Mouse (Mus musculus) limb, embryonic 14.5 days (tissue): ENCODE data around the gene Mex3a. TPM values are rescaled to one million over a fixed set of nuclear protein-coding genes. Genes with fewer than 3 reads are reported as not detected.

ENCODE experiments used
- ATAC-seq: fragments of 200-750 bp; cut with Nextera tagmentation; 2 replicates; pipeline ENCODE4 v1.8.0; 2017; ENCODE audit warnings: low read depth, moderate number of reproducible peaks, moderate TSS enrichment; ENCODE audit not compliant: low FRiP score
- DNase-seq: peaks from one replicate; pipeline ENCODE4 v3.0.0-alpha.2; 2015; ENCODE audit warnings: low spot score
- H3K27ac ChIP-seq: fragments of 300-500 bp; sonication (generic); replicated peaks from 2 replicates; pipeline ENCODE4 v1.5.1; 2014; ENCODE audit warnings: low read depth, mild to moderate bottlenecking, low read length, moderate library complexity, mixed read lengths
- H3K27me3 ChIP-seq: fragments of 300-500 bp; sonication (generic); 2 replicates; pipeline ENCODE4 v1.6.1; 2014; ENCODE audit warnings: low read length, mixed read lengths; ENCODE audit not compliant: control insufficient read depth, insufficient read depth
- H3K36me3 ChIP-seq: fragments of 300-500 bp; sonication (generic); 2 replicates; pipeline ENCODE4 v1.6.1; 2014; ENCODE audit warnings: mild to moderate bottlenecking, low read length, moderate library complexity, mixed read lengths; ENCODE audit not compliant: control insufficient read depth, insufficient read depth
- H3K4me1 ChIP-seq: fragments of 300-500 bp; sonication (generic); 2 replicates; pipeline ENCODE4 v1.6.1; 2014; ENCODE audit warnings: antibody characterized with exemption, low read length, mixed read lengths; ENCODE audit not compliant: control insufficient read depth, insufficient read depth
- H3K4me2 ChIP-seq: fragments of 300-500 bp; sonication (generic); replicated peaks from 2 replicates; pipeline ENCODE4 v1.6.1; 2014; ENCODE audit warnings: low read depth, mild to moderate bottlenecking, low read length, moderate library complexity; ENCODE audit not compliant: severe bottlenecking
- H3K4me3 ChIP-seq: fragments of 300-500 bp; sonication (generic); replicated peaks from 2 replicates; pipeline ENCODE4 v1.5.1; 2014; ENCODE audit warnings: low read length
- H3K9ac ChIP-seq: fragments of 300-500 bp; sonication (generic); 2 replicates; pipeline ENCODE4 v1.6.1; 2014; ENCODE audit warnings: mild to moderate bottlenecking, low read depth, low read length, moderate library complexity; ENCODE audit not compliant: severe bottlenecking
- H3K9me3 ChIP-seq: fragments of 300-500 bp; sonication (generic); 2 replicates; pipeline ENCODE4 v1.6.1; 2016; ENCODE audit warnings: low read length; ENCODE audit not compliant: control insufficient read depth
- POLR2A ChIP-seq: fragments of 200-500 bp; IDR thresholded peaks from 2 replicates; pipeline ENCODE4 v1.8.0; 2012; ENCODE audit warnings: inconsistent platforms, mild to moderate bottlenecking, moderate library complexity, borderline replicate concordance; ENCODE audit not compliant: insufficient read depth, insufficient read length; ENCODE audit errors: extremely low read depth
- WGBS: fragments of 180-500 bp; shearing (Covaris S2); extraction: QIAGEN DNeasy Blood & Tissue Kit; methylation state at CpG from one replicate; pipeline ENCODE4 v1.1.7; 2014; 5-methylcytosine and 5-hydroxymethylcytosine counted together
- polyA plus RNA-seq, 2 experiments: library from polyadenylated mRNA; depleted of rRNA in 1 of 2; stranded (reverse) in 1 of 2; unstranded in 1 of 2; fragments of >200 nt; fragmentation: Nextera tagmentation in 1 of 2; extraction: Ambion mirVana in 1 of 2; gene quantifications; 2 replicates each; pipeline versions ENCODE4 v1.2.1 to v1.2.3; 2012 to 2014

Mex3a gene
- polyA plus RNA-seq, 2 experiments: 26.7 to 49.3 TPM

DNA sequence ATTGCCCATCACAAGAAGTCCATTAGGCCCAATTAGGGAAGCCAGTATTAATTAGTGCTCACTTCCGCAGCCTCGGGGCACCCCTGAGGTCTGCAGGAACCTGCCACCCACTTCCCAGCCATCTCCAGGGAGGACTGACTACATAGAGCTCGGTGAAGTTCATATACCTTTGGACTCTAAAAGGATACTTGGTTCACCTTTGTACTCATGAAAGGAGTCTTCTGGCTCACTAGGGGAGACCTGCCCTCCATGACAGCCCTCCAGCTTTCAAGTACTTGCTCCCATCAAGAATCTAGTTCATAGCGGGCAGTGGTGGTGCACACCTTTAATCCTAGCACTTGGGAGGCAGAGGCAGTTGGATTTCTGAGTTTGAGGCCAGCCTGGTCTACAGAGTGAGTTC, 13.8 kb upstream of the Mex3a start:
- H3K36me3 ChIP-seq: peaks cover 5% of the 10 kb centered on the region; the same call in 1 of the 2 replicates
- ATAC-seq: no peak
- H3K4me3 ChIP-seq: no peak overlapping the region
- H3K27me3 ChIP-seq: no peaks in the 10 kb centered on the region
- H3K4me1 ChIP-seq: peaks cover 15% of the 10 kb centered on the region
- no peak overlapping the region for H3K27ac ChIP-seq
- DNase-seq: no peak
- no peak overlapping the region for H3K4me2 ChIP-seq
- no peak overlapping the region for H3K9ac ChIP-seq
- no peak for TF ChIP-seq POLR2A
- 67% methylated on average over 4 of the region's 4 CpGs for WGBS
- H3K9me3 ChIP-seq: no peaks in the 10 kb centered on the region

DNA sequence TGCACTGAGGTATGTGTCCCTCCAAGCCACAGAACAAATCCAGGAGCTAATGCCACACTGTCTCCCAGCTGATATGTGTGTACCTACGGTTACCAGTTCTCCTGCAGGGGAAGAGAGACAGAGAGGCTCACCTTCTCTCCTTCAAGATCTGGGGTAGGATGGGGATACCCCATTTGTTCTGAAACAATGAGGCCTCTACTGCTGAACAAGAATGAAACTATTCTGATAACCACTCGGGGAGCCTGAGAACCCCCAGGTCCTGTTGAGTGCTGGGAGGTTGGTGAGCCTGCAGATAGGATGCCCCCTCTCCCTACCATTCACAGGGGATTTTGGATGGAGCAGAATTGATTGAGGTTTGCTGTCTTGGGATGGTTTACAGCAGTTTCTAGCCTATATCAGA, 12.1 kb upstream of the Mex3a start:
- Histone ChIP-seq H3K36me3 (peaks cover 18% of the 10 kb centered on the region), H3K9me3 (no peaks in the 10 kb centered on the region), H3K4me1 (no peaks in the 10 kb centered on the region), H3K4me2 (no peak overlapping the region), H3K4me3 (no peak overlapping the region), H3K27me3 (no peaks in the 10 kb centered on the region), H3K9ac (no peak overlapping the region), H3K27ac (no peak overlapping the region)
- TF ChIP-seq POLR2A: no peak
- ATAC-seq: no peak
- no peak for DNase-seq
- 76% methylated on average over 2 of the region's 2 CpGs for WGBS

DNA sequence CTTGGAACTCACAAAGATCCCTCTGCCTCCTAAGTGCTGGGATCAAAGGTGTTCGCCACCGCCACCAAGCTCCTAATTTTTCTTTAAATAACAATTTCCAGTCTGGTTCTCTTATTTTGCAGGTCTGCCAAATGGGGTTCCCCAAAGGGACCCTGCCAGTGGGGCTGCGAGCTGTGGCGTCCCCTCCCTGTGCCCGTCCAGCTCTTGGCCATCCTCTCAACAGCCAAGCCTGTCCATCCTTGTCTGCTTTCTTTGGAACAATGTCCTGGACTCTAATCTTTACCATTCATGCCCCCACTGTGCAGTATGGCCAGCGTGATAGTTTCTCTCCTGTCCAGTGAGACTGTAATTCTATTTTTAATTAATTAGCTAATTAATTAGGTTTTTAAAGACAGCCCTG, 11.0 kb upstream of the Mex3a start:
- Histone ChIP-seq H3K27ac (no peak overlapping the region), H3K36me3 (peaks cover 22% of the 10 kb centered on the region), H3K4me3 (no peak overlapping the region), H3K27me3 (no peaks in the 10 kb centered on the region), H3K9ac (no peak overlapping the region), H3K9me3 (no peaks in the 10 kb centered on the region), H3K4me1 (no peaks in the 10 kb centered on the region), H3K4me2 (no peak overlapping the region)
- TF ChIP-seq POLR2A: no peak
- 85% methylated on average over 6 of the region's 6 CpGs for WGBS
- no peak for ATAC-seq
- no peak for DNase-seq

DNA sequence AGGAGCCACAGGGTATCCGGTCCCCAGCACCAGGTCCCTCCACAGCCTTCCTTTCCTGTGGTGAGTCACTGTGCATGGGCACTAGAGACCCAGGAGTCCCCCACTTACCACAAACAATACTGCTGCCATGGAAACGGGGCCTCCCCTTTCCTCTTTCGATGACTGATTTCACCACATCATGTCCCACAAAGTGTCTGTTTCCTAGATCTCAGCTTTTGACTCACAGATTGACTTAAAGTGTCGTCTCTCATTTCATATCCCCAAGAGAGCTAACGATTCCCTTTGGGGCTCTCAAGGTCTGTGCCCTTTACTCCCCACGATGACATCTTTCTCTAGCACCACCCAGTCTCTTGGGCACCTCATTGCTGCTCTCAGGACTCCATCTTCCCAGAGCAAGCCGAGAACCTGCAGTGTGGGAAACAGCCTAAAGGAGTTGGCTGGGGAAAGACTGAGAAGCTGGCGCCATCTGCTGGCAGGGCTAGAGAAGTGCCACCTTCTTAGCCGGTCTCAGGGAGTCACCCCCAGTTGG, 10.3 kb upstream of the Mex3a start:
- no peaks in the 10 kb centered on the region for H3K9me3 ChIP-seq
- peaks cover 22% of the 10 kb centered on the region for H3K36me3 ChIP-seq
- H3K9ac ChIP-seq: no peak overlapping the region
- peak; percentile 83 for DNase-seq
- TF ChIP-seq POLR2A: no peak
- H3K4me1 ChIP-seq: no peaks in the 10 kb centered on the region
- H3K4me3 ChIP-seq: no peak overlapping the region
- peak; percentile 53; the same call in 1 of the 2 replicates for ATAC-seq
- no peaks in the 10 kb centered on the region for H3K27me3 ChIP-seq
- WGBS: 34% methylated on average over 9 of the region's 9 CpGs
- H3K4me2 ChIP-seq: no peak overlapping the region
- H3K27ac ChIP-seq: 0 out of 2 replicates have a peak overlapping the region, but pooled peaks have one; percentile 39

DNA sequence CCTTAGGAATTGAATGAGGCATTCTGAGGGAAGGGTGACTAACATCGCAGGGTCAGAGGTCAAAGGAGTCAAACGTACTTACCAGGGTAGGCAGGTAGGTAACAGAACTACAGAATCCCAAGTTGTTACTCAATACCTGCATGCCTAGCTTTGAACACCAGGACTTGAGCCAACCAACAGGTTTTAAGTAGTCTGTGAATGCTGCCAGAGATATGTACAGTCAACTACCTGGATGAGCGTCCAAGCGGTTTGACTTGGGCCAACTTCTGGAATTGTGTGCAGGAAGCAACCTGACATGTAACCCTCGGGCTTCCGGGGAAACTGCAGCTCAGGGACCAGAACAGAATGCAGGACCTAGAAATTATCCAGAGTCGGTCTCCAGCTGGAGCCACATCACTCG, 9.2 kb upstream of the Mex3a start:
- WGBS: 89% methylated on average over 8 of the region's 8 CpGs
- no peaks in the 10 kb centered on the region for H3K9me3 ChIP-seq
- H3K9ac ChIP-seq: no peak overlapping the region
- no peak overlapping the region for H3K27ac ChIP-seq
- no peak for TF ChIP-seq POLR2A
- no peak overlapping the region for H3K4me2 ChIP-seq
- DNase-seq (no peak), ATAC-seq (no peak)
- H3K4me1 ChIP-seq: peaks cover 7% of the 10 kb centered on the region; the same call in 1 of the 2 replicates
- H3K4me3 ChIP-seq: no peak overlapping the region
- H3K36me3 ChIP-seq: peaks cover 25% of the 10 kb centered on the region
- no peaks in the 10 kb centered on the region for H3K27me3 ChIP-seq

- H3K27ac ChIP-seq: no peak overlapping the region
- TF ChIP-seq POLR2A: no peak
- DNase-seq: no peak
- WGBS: 90% methylated on average over 5 of the region's 5 CpGs
- no peaks in the 10 kb centered on the region for H3K9me3 ChIP-seq
- peaks cover 26% of the 10 kb centered on the region for H3K36me3 ChIP-seq
- no peak overlapping the region for H3K4me2 ChIP-seq
- ATAC-seq: no peak
- H3K4me1 ChIP-seq: peaks cover 19% of the 10 kb centered on the region
- no peak overlapping the region for H3K9ac ChIP-seq
- no peaks in the 10 kb centered on the region for H3K27me3 ChIP-seq
- H3K4me3 ChIP-seq: no peak overlapping the region
Measured at GRCm38 (mm10) chr3:88525021-88525420, 7.2 kb upstream of the Mex3a start.
